8 mouse cellular contexts compared by ENCODE assay signal in the genomic region with DNA sequence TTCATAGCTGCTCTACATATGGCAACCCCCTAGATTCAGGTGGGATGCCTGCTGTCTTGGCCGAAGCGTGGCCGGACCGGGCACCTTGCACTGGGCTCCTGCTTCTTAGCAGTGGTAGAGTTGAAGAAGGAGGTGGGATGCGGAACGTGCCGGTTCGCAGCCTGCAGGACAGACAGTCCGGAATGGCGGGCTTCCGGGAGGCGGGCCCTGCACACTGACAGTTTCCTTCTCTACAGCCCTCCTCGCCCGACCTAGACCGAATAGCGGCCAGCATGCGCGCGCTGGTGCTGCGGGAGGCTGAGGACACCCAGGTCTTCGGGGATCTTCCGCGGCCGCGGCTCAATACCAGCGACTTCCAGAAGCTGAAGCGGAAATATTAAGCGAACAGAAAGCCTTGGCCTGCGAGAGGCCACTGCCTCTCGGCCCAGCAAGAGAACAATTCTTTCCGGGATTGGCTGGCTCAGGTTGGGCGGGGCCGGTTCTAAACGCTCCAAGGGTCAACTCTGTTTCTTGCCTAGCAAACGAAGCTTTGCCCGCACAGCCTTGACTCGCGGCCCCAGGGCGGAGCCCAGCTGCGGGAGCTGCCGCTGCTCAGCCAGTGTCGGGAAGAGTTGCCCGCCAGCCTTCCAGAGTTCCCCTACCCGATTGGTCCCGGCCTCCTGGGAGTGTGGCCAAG. TPM values are rescaled to one million over a fixed set of nuclear protein-coding genes. Genes with fewer than 3 reads are reported as not detected.
DNase-seq lines count a peak whose midpoint lies in the region; ATAC-seq lines count a peak whose summit lies in the region.

No protein-coding gene starts in this region.

- H3K9ac ChIP-seq in embryonic facial prominence, embryonic 14.5 days (ENCODE audit: low read depth, low read length): peak overlapping the region; percentile 75
- H3K9ac ChIP-seq in heart, embryonic 11.5 days (ENCODE audit: low read depth, low read length): peak overlapping the region; percentile 80
- H3K9ac ChIP-seq in kidney, embryonic 14.5 days (ENCODE audit: low read depth, low read length): peak overlapping the region; percentile 52
- peak overlapping the region; percentile 81 for H3K9ac ChIP-seq in liver, embryonic 15.5 days

- peak overlapping the region; percentile 91 for H3K27ac ChIP-seq in embryonic facial prominence, embryonic 14.5 days (replicated peaks; ENCODE audit: low read depth, low read length)
- H3K27ac ChIP-seq in heart, embryonic 11.5 days (ENCODE audit: low read depth, low read length): peak overlapping the region; percentile 94
- peak overlapping the region; percentile 94 for H3K27ac ChIP-seq in kidney, embryonic 14.5 days (ENCODE audit: low read depth, low read length)
- H3K27ac ChIP-seq in liver, embryonic 15.5 days (replicated peaks): peak overlapping the region; percentile 96

- peak; percentile 74 to 79 for DNase-seq in B cell, adult 2 months
- DNase-seq in adrenal gland, postnatal 4 days (ENCODE audit: low spot score in 2 of 2): peak; percentile 67 to 85
- DNase-seq in embryonic facial prominence, embryonic 14.5 days (ENCODE audit: low spot score): peak; percentile 88
- DNase-seq in natural killer cell, adult 2 months (ENCODE audit: low spot score in 2 of 2): peak; percentile 74
- DNase-seq in splenic B cell, adult 2 months (ENCODE audit: low read depth, low spot score): peak; percentile 72

- peak overlapping the region; percentile 50 for H3K4me3 ChIP-seq in embryonic facial prominence, embryonic 14.5 days (ENCODE audit: low read depth, low read length)
- peak overlapping the region; percentile 52 for H3K4me3 ChIP-seq in heart, embryonic 11.5 days (ENCODE audit: low read depth, low read length)
- H3K4me3 ChIP-seq in kidney, embryonic 14.5 days (ENCODE audit: low read length): peak overlapping the region; percentile 40
- peak overlapping the region; percentile 71 for H3K4me3 ChIP-seq in liver, embryonic 15.5 days (replicated peaks)

- H3K4me2 ChIP-seq in embryonic facial prominence, embryonic 14.5 days (ENCODE audit: low read depth, low read length): peak overlapping the region; percentile 90
- H3K4me2 ChIP-seq in heart, embryonic 11.5 days: peak overlapping the region; percentile 84
- peak overlapping the region; percentile 66 for H3K4me2 ChIP-seq in kidney, embryonic 14.5 days (replicated peaks; ENCODE audit: low read depth, low read length)
- peak overlapping the region; percentile 93 for H3K4me2 ChIP-seq in liver, embryonic 15.5 days

- H3K9me3 ChIP-seq in embryonic facial prominence, embryonic 14.5 days (ENCODE audit: control insufficient read depth, low read length): no peaks in the 10 kb centered on the region
- no peaks in the 10 kb centered on the region for H3K9me3 ChIP-seq in heart, embryonic 11.5 days (replicated peaks; ENCODE audit: control insufficient read depth, low read length)
- H3K9me3 ChIP-seq in kidney, embryonic 14.5 days (ENCODE audit: control insufficient read depth, low read length): no peaks in the 10 kb centered on the region
- no peaks in the 10 kb centered on the region for H3K9me3 ChIP-seq in liver, embryonic 15.5 days (replicated peaks)

- peaks cover 18% of the 10 kb centered on the region; the same call in 1 of the 2 replicates for H3K36me3 ChIP-seq in embryonic facial prominence, embryonic 14.5 days (ENCODE audit: control insufficient read depth, insufficient read depth, low read length)
- peaks cover 6% of the 10 kb centered on the region; the same call in 1 of the 2 replicates for H3K36me3 ChIP-seq in heart, embryonic 11.5 days (ENCODE audit: control insufficient read depth, insufficient read depth, low read length)
- peaks cover 16% of the 10 kb centered on the region; the same call in 1 of the 2 replicates for H3K36me3 ChIP-seq in kidney, embryonic 14.5 days (ENCODE audit: control insufficient read depth, insufficient read depth, low read length)
- H3K36me3 ChIP-seq in liver, embryonic 15.5 days (replicated peaks): peaks cover 16% of the 10 kb centered on the region
- H3K36me3 ChIP-seq in splenic B cell, adult 2 months (ENCODE audit: control insufficient read depth, insufficient read depth, low read length, poor library complexity, severe bottlenecking): no peaks in the 10 kb centered on the region

- no peaks in the 10 kb centered on the region for H3K27me3 ChIP-seq in embryonic facial prominence, embryonic 14.5 days (replicated peaks; ENCODE audit: control insufficient read depth, insufficient read depth, low read length)
- no peaks in the 10 kb centered on the region for H3K27me3 ChIP-seq in heart, embryonic 11.5 days (ENCODE audit: control insufficient read depth, insufficient read depth, low read length)
- H3K27me3 ChIP-seq in kidney, embryonic 14.5 days (ENCODE audit: control insufficient read depth, insufficient read depth, low read length): no peaks in the 10 kb centered on the region
- H3K27me3 ChIP-seq in liver, embryonic 15.5 days: no peaks in the 10 kb centered on the region
- H3K27me3 ChIP-seq in splenic B cell, adult 2 months (ENCODE audit: control insufficient read depth, insufficient read depth, low read length, poor library complexity, severe bottlenecking): no peaks in the 10 kb centered on the region

- WGBS in embryonic facial prominence, embryonic 14.5 days: 3% methylated on average over 40 of the region's 45 CpGs
- 3% methylated on average over 45 of the region's 45 CpGs for WGBS in heart, embryonic 11.5 days (ENCODE audit: insufficient replicate concordance)
- WGBS in kidney, embryonic 14.5 days: 1% methylated on average over 45 of the region's 45 CpGs
- 1% methylated on average over 45 of the region's 45 CpGs for WGBS in liver, embryonic 15.5 days (ENCODE audit: insufficient replicate concordance)

- peak; percentile 27 for ATAC-seq in embryonic facial prominence, embryonic 14.5 days (ENCODE audit: low read depth)
- peak; percentile 56 for ATAC-seq in heart, embryonic 11.5 days (replicated peaks; ENCODE audit: insufficient number of reproducible peaks, low FRiP score, low TSS enrichment)
- peak; percentile 48 for ATAC-seq in kidney, embryonic 14.5 days (ENCODE audit: low FRiP score, low TSS enrichment)
- peak; percentile 71 for ATAC-seq in liver, embryonic 15.5 days (ENCODE audit: insufficient read depth)

- H3K4me1 ChIP-seq in embryonic facial prominence, embryonic 14.5 days (ENCODE audit: control insufficient read depth, insufficient read depth, low read length): peaks cover 37% of the 10 kb centered on the region
- peaks cover 34% of the 10 kb centered on the region for H3K4me1 ChIP-seq in heart, embryonic 11.5 days (ENCODE audit: control insufficient read depth, insufficient read depth, low read length)
- peaks cover 38% of the 10 kb centered on the region for H3K4me1 ChIP-seq in kidney, embryonic 14.5 days (ENCODE audit: control insufficient read depth, insufficient read depth, low read length)
- peaks cover 80% of the 10 kb centered on the region for H3K4me1 ChIP-seq in liver, embryonic 15.5 days (replicated peaks)

RNA-seq across cellular contexts. Expression of a gene that starts 2.4 kb away (rescaled TPM):
- 10 to 100 TPM; 50.8 to 54.6 TPM for total RNA-seq in adrenal gland, postnatal 4 days (2021)
- 23.4 and 27.7 TPM in 2 replicates for polyA plus RNA-seq in embryonic facial prominence, embryonic 14.5 days (2014; fragmentation: Nextera tagmentation; extraction: Ambion mirVana)
- polyA plus RNA-seq in heart, embryonic 11.5 days (2014; fragmentation: Nextera tagmentation; extraction: Ambion mirVana): 18.9 and 19.2 TPM in 2 replicates
- 27.0 and 30.4 TPM in 2 replicates for polyA plus RNA-seq in kidney, embryonic 14.5 days (2014; fragmentation: Nextera tagmentation; extraction: Ambion mirVana)
- polyA plus RNA-seq in liver, embryonic 15.5 days (2015; fragmentation: Nextera tagmentation; extraction: Ambion mirVana): 23.8 and 28.9 TPM in 2 replicates

RNA-seq across cellular contexts. Expression of a gene that starts 5.6 kb away (rescaled TPM):
- 10 to 100 TPM; 87.9 to 92.0 TPM for total RNA-seq in adrenal gland, postnatal 4 days (2021)
- 66.9 and 82.7 TPM in 2 replicates for polyA plus RNA-seq in embryonic facial prominence, embryonic 14.5 days (2014; fragmentation: Nextera tagmentation; extraction: Ambion mirVana)
- 48.2 and 49.2 TPM in 2 replicates for polyA plus RNA-seq in heart, embryonic 11.5 days (2014; fragmentation: Nextera tagmentation; extraction: Ambion mirVana)
- polyA plus RNA-seq in kidney, embryonic 14.5 days (2014; fragmentation: Nextera tagmentation; extraction: Ambion mirVana): 57.0 and 65.3 TPM in 2 replicates
- polyA plus RNA-seq in liver, embryonic 15.5 days (2015; fragmentation: Nextera tagmentation; extraction: Ambion mirVana): 26.1 and 29.4 TPM in 2 replicates

RNA-seq across cellular contexts. Expression of a gene that starts 5.7 kb away (rescaled TPM):
- total RNA-seq in adrenal gland, postnatal 4 days (2021): 100 to 1,000 TPM; 119 to 134 TPM
- polyA plus RNA-seq in embryonic facial prominence, embryonic 14.5 days (2014; fragmentation: Nextera tagmentation; extraction: Ambion mirVana): 69.0 and 78.6 TPM in 2 replicates
- 38.6 and 53.9 TPM in 2 replicates for polyA plus RNA-seq in heart, embryonic 11.5 days (2014; fragmentation: Nextera tagmentation; extraction: Ambion mirVana)
- polyA plus RNA-seq in kidney, embryonic 14.5 days (2014; fragmentation: Nextera tagmentation; extraction: Ambion mirVana): 51.4 and 86.5 TPM in 2 replicates
- 27.7 and 32.3 TPM in 2 replicates for polyA plus RNA-seq in liver, embryonic 15.5 days (2015; fragmentation: Nextera tagmentation; extraction: Ambion mirVana)

RNA-seq across cellular contexts. Expression of a gene that starts 15.1 kb away (rescaled TPM):
- 100 to 1,000 TPM; 385 to 394 TPM for total RNA-seq in adrenal gland, postnatal 4 days (2021)
- 398 and 442 TPM in 2 replicates for polyA plus RNA-seq in embryonic facial prominence, embryonic 14.5 days (2014; fragmentation: Nextera tagmentation; extraction: Ambion mirVana)
- polyA plus RNA-seq in heart, embryonic 11.5 days (2014; fragmentation: Nextera tagmentation; extraction: Ambion mirVana): 205 and 218 TPM in 2 replicates
- polyA plus RNA-seq in kidney, embryonic 14.5 days (2014; fragmentation: Nextera tagmentation; extraction: Ambion mirVana): 441 and 501 TPM in 2 replicates
- 54.1 and 59.1 TPM in 2 replicates for polyA plus RNA-seq in liver, embryonic 15.5 days (2015; fragmentation: Nextera tagmentation; extraction: Ambion mirVana)

RNA-seq across cellular contexts. Expression of a gene that starts 38.0 kb away (rescaled TPM):
- total RNA-seq in adrenal gland, postnatal 4 days (2021): 100 to 1,000 TPM; 117 to 121 TPM
- polyA plus RNA-seq in embryonic facial prominence, embryonic 14.5 days (2014; fragmentation: Nextera tagmentation; extraction: Ambion mirVana): 62.5 and 64.2 TPM in 2 replicates
- polyA plus RNA-seq in heart, embryonic 11.5 days (2014; fragmentation: Nextera tagmentation; extraction: Ambion mirVana): 47.3 and 51.9 TPM in 2 replicates
- polyA plus RNA-seq in kidney, embryonic 14.5 days (2014; fragmentation: Nextera tagmentation; extraction: Ambion mirVana): 80.0 and 86.3 TPM in 2 replicates
- 46.8 and 56.2 TPM in 2 replicates for polyA plus RNA-seq in liver, embryonic 15.5 days (2015; fragmentation: Nextera tagmentation; extraction: Ambion mirVana)

Comparison
In these comparisons a context has a peak if more than half of its experiments do, and no peak if none do; other contexts are left out.
1. Peak in every context shown above with its lines: DNase-seq, ATAC-seq, H3K4me3 ChIP-seq and H3K27ac ChIP-seq.